Mouse (Mus musculus): ENCODE measurements around the gene Sec22b.

Sec22b gene

DNA sequence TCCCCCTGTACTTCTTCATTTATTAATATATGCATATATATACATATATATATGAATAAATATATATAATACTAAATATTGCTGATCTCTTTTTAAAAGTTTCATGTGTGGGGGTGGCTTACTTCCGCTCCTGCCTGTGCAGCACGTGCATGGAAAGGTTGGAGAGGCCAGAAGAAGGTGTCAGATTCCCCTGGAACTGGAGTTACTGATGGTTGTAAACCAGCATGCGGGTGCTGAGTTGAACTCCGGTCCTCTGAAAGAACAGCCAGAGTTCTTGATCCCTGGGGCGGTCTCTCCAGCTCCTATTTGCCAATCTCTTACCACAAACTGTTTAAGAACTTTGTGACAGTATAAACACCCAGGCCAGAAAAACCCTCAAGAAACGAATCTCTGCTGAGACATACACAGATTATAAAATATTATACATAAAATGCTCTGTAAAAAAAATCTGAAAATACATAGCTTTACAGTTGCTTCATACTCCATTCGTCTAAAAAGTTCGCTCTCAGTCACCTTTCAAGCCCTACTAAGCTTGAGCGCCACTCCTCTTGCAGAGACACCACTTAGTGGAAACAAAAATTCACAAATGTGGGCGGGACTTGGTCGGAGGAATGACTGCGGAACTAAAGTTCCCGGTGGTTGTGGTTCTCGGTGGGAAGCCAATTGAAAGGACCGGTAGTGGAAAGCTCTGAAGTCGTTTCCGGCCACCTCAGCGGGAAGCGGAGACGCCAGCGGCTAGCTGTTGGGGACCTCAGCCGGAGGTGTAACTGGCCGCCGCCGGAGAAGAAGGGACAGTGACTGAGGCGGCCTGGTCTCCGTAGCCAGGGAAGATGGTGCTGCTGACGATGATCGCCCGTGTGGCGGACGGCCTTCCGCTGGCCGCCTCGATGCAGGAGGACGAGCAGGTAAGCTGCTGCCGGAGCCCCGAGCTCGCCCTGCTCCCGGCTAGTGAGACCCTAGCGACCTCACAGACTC is at the start of gene Sec22b:
TSS of gene Sec22b (plus strand) at position 675 of the 975 bp plus-strand sequence.
- peak; percentile 87 for DNase-seq (ENCODE audit: low spot score)

DNA sequence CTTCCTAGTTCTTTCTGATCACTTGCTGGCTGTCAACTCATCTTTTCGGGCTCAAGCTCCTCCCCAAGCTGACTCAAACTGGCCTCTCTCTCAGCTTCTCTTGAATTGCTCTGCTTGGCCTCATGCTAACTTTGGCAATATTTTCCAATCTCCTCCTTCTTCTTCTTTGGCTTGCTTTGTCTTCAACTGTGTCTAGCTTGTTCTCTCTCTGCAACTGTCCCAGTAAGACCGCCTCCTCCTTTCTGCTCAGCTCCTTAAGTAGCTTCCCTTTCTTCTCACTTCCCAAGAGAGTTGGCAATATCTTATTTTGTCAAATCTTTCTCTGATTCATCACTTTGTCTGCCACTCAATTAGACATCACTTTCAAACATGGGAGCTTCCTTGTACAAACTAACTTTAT is 49.2 kb upstream of the Sec22b start:
- no peak for DNase-seq (ENCODE audit: low spot score)

GRCm38 (mm10) chr3:97854575-97855384 is 46.2 kb upstream of the Sec22b start:
- DNase-seq (ENCODE audit: low spot score), result no peak

DNA sequence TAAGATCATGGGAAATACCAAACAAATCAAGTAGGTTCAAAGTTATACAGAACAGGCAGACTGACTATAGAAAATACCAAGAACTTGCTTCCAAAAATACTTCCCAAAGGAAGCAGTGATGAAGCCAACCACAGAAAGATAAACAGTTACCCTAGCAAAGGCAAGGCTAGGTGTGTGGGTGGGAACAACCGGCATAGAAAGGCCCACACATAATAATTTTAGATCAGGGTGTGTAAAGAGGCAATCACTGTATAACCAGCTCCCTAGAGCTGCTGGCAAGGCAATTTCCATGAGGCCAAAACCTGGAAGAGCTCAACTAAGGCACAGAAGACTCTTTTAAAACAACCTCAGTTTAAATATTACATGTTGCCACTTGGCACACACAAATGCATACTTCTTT is 41.6 kb upstream of the Sec22b start:
- DNase-seq (ENCODE audit: low spot score), result no peak

GRCm38 (mm10) chr3:97860820-97861451 is 40.1 kb upstream of the Sec22b start:
- no peak for DNase-seq (ENCODE audit: low spot score)

- no peak for DNase-seq (ENCODE audit: low spot score)
Observed at GRCm38 (mm10) chr3:97866696-97867095, 34.3 kb upstream of the Sec22b start.

- no peak for DNase-seq (ENCODE audit: low spot score)
Observed at GRCm38 (mm10) chr3:97867221-97868023, 33.6 kb upstream of the Sec22b start.

GRCm38 (mm10) chr3:97868024-97868689 is 32.8 kb upstream of the Sec22b start:
- DNase-seq (ENCODE audit: low spot score), result peak; percentile 11

DNA sequence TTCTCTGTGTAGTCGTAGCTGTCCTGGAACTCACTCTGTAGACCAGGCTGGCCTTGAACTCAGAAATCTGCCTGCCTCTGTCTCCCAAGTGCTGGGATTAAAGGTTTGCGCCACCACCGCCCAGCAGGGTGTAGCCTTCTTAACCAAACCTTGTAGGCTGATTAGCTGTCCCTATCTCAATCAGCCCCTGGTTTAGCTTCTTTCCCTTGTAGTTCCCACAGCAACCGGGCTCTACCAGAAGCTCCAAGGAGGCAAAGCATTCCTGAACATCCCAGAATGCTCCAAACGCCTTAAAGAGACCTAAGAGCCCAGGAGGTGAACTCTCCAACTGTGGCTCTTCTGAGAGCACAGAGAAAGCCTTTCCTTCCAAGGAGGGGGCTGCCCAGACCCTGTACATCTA is 32.3 kb upstream of the Sec22b start:
- DNase-seq (ENCODE audit: low spot score), result no peak

DNA sequence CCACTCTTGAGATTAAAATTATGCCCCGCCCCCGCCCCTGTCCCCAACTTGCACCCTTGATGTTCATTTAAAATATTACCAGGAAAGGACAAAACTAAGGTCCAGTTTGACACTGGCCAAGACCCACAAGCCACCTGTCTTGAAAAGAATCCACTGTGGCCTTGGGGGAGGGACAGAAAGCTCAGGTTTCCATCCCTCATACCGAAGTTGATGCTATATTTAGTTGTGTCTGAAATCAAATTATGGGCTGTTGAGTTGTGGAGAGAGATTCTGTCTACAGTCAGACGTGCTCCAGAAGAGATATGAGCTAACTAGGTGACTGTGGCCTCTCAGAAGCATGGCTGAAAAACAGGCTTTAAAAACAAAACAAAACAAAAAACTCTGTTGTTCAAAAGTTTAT is 31.3 kb upstream of the Sec22b start:
- DNase-seq (ENCODE audit: low spot score), result no peak

DNA sequence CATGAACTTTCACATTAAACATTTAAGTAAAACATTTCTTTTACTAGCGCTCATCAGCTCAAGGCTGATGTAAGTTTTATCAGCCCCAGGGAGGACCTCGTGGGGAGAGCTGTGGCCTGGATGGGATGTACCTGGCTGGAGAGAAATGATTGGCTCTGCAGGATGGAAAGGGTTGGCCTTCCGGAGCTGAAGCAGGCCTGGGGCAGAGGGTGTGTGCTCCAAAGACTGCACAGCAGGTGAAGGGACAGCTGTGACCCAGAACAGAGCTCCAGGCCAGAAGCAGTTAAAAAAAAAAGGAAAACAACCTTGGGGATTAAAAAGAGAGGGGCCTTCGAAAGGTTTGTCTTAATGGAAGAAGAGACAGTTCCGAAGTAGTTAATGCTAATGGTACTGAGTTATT is 26.2 kb upstream of the Sec22b start:
- DNase-seq (ENCODE audit: low spot score), result no peak

- no peak for DNase-seq (ENCODE audit: low spot score)
Observed at GRCm38 (mm10) chr3:97876259-97876658, 24.7 kb upstream of the Sec22b start.

GRCm38 (mm10) chr3:97879222-97879621 is 21.8 kb upstream of the Sec22b start:
- DNase-seq (ENCODE audit: low spot score), result peak; percentile 53

GRCm38 (mm10) chr3:97881576-97881975 is 19.4 kb upstream of the Sec22b start:
- DNase-seq (ENCODE audit: low spot score), result no peak

GRCm38 (mm10) chr3:97887785-97888167 is 13.2 kb upstream of the Sec22b start:
- no peak for DNase-seq (ENCODE audit: low spot score)

- DNase-seq (ENCODE audit: low spot score), result no peak
Observed at GRCm38 (mm10) chr3:97888168-97888901, 12.7 kb upstream of the Sec22b start, which contains the start of gene Pde4dip. Gene Pde4dip, minus strand, starts transcription at chr3:97888707.

DNA sequence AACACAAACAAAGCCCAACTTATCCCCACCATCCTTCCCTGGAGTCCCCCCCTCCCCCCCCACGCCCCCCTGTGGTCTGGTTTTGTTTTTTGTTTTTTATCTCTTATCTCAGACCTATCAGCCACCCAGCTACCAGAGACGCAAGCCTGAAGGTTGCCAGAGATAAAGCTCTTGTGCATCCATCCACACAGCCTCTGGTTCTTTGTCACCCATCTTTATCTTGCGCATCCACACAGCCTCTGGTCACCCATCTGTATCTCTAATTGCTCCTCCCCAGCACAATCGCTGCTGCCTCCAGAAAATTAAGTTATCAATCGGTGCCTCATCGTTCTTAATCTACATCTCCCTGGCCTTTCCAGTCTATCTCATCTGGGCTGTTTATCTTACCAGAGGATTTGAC is 10.8 kb upstream of the Sec22b start:
- DNase-seq (ENCODE audit: low spot score), result no peak

GRCm38 (mm10) chr3:97894695-97895094 is 6.3 kb upstream of the Sec22b start:
- peak; percentile 38 for DNase-seq (ENCODE audit: low spot score)

GRCm38 (mm10) chr3:97898381-97898780 is 2.6 kb upstream of the Sec22b start:
- no peak for DNase-seq (ENCODE audit: low spot score)

- peak; percentile 28 for DNase-seq (ENCODE audit: low spot score)
Observed at GRCm38 (mm10) chr3:97901586-97901985, 596 bp downstream of the Sec22b start.

All from c-Kit-positive CD71-positive TER-119-positive erythroid progenitor cells, embryonic 14.5 days (primary cell).